Mouse (Mus musculus): Measurements from ENCODE around the gene Tusc1. TPM values are rescaled to one million over a fixed set of nuclear protein-coding genes. Genes with fewer than 3 reads are reported as not detected.

Tusc1 gene
- 16.4 and 17.1 TPM in 2 replicates for polyA plus RNA-seq (2014; fragmentation: Nextera tagmentation; extraction: Ambion mirVana)

GRCm38 (mm10) chr4:93335118-93336003 is at the start of gene Tusc1:
Gene Tusc1, minus strand, starts transcription at chr4:93335511.
- WGBS: under 1% methylated on average over 79 of the region's 97 CpGs
- Histone ChIP-seq H3K27me3 (ENCODE audit: control insufficient read depth, insufficient read depth, low read length) (no peaks in the 10 kb centered on the region), H3K4me1 (ENCODE audit: control insufficient read depth, insufficient read depth, low read length) (no peaks in the 10 kb centered on the region), H3K27ac (ENCODE audit: low read depth, low read length) (peak within 1 kb of the TSS; percentile 97), H3K9me3 (ENCODE audit: control insufficient read depth, low read length) (no peaks in the 10 kb centered on the region), H3K9ac (replicated peaks; ENCODE audit: low read depth, low read length) (peak within 1 kb of the TSS; percentile 94), H3K4me2 (ENCODE audit: low read depth, low read length) (peak within 1 kb of the TSS; percentile 82), H3K4me3 (ENCODE audit: low read depth, low read length) (peak within 1 kb of the TSS; percentile 82), H3K36me3 (ENCODE audit: control insufficient read depth, insufficient read depth, low read length) (no peaks in the 10 kb centered on the region)
- ATAC-seq (ENCODE audit: low read depth): peak; percentile 92

- H3K4me2 ChIP-seq (ENCODE audit: low read depth, low read length): no peak overlapping the region
- WGBS: 73% methylated on average over 2 of the region's 2 CpGs
- H3K27ac ChIP-seq (ENCODE audit: low read depth, low read length): no peak overlapping the region
- no peak for ATAC-seq (ENCODE audit: low read depth)
- H3K36me3 ChIP-seq (ENCODE audit: control insufficient read depth, insufficient read depth, low read length): no peaks in the 10 kb centered on the region
- no peaks in the 10 kb centered on the region for H3K4me1 ChIP-seq (ENCODE audit: control insufficient read depth, insufficient read depth, low read length)
- H3K9me3 ChIP-seq (ENCODE audit: control insufficient read depth, low read length): no peaks in the 10 kb centered on the region
- no peak overlapping the region for H3K4me3 ChIP-seq (ENCODE audit: low read depth, low read length)
- no peaks in the 10 kb centered on the region for H3K27me3 ChIP-seq (ENCODE audit: control insufficient read depth, insufficient read depth, low read length)
- no peak overlapping the region for H3K9ac ChIP-seq (replicated peaks; ENCODE audit: low read depth, low read length)
Observed at GRCm38 (mm10) chr4:93352930-93353329, 17.6 kb upstream of the Tusc1 start.

- WGBS: 92% methylated on average over 2 of the region's 2 CpGs
- no peak overlapping the region for H3K9ac ChIP-seq (replicated peaks; ENCODE audit: low read depth, low read length)
- H3K36me3 ChIP-seq (ENCODE audit: control insufficient read depth, insufficient read depth, low read length): no peaks in the 10 kb centered on the region
- no peaks in the 10 kb centered on the region for H3K9me3 ChIP-seq (ENCODE audit: control insufficient read depth, low read length)
- no peaks in the 10 kb centered on the region for H3K4me1 ChIP-seq (ENCODE audit: control insufficient read depth, insufficient read depth, low read length)
- H3K27ac ChIP-seq (ENCODE audit: low read depth, low read length): no peak overlapping the region
- no peak for ATAC-seq (ENCODE audit: low read depth)
- H3K4me2 ChIP-seq (ENCODE audit: low read depth, low read length): no peak overlapping the region
- H3K4me3 ChIP-seq (ENCODE audit: low read depth, low read length): no peak overlapping the region
- H3K27me3 ChIP-seq (ENCODE audit: control insufficient read depth, insufficient read depth, low read length): no peaks in the 10 kb centered on the region
Observed at GRCm38 (mm10) chr4:93344357-93344756, 9.0 kb upstream of the Tusc1 start.

- no peak for ATAC-seq (ENCODE audit: low read depth)
- Histone ChIP-seq H3K27me3 (ENCODE audit: control insufficient read depth, insufficient read depth, low read length) (no peaks in the 10 kb centered on the region), H3K4me1 (ENCODE audit: control insufficient read depth, insufficient read depth, low read length) (no peaks in the 10 kb centered on the region), H3K27ac (ENCODE audit: low read depth, low read length) (no peak overlapping the region), H3K4me3 (ENCODE audit: low read depth, low read length) (no peak overlapping the region), H3K36me3 (ENCODE audit: control insufficient read depth, insufficient read depth, low read length) (no peaks in the 10 kb centered on the region), H3K4me2 (ENCODE audit: low read depth, low read length) (no peak overlapping the region), H3K9ac (replicated peaks; ENCODE audit: low read depth, low read length) (no peak overlapping the region), H3K9me3 (ENCODE audit: control insufficient read depth, low read length) (no peaks in the 10 kb centered on the region)
Observed at GRCm38 (mm10) chr4:93341568-93341967, 6.3 kb upstream of the Tusc1 start.

GRCm38 (mm10) chr4:93337977-93338376 is 2.7 kb upstream of the Tusc1 start:
- Histone ChIP-seq H3K4me1 (ENCODE audit: control insufficient read depth, insufficient read depth, low read length) (no peaks in the 10 kb centered on the region), H3K36me3 (ENCODE audit: control insufficient read depth, insufficient read depth, low read length) (no peaks in the 10 kb centered on the region), H3K4me2 (ENCODE audit: low read depth, low read length) (no peak overlapping the region), H3K4me3 (ENCODE audit: low read depth, low read length) (no peak overlapping the region), H3K9me3 (ENCODE audit: control insufficient read depth, low read length) (no peaks in the 10 kb centered on the region), H3K27ac (ENCODE audit: low read depth, low read length) (no peak overlapping the region), H3K27me3 (ENCODE audit: control insufficient read depth, insufficient read depth, low read length) (no peaks in the 10 kb centered on the region), H3K9ac (replicated peaks; ENCODE audit: low read depth, low read length) (no peak overlapping the region)
- ATAC-seq (ENCODE audit: low read depth): no peak
- 75% methylated on average over 3 of the region's 3 CpGs for WGBS

GRCm38 (mm10) chr4:93334636-93335117 is 634 bp downstream of the Tusc1 start:
- H3K9ac ChIP-seq (replicated peaks; ENCODE audit: low read depth, low read length): peak overlapping the region; percentile 94
- H3K36me3 ChIP-seq (ENCODE audit: control insufficient read depth, insufficient read depth, low read length): no peaks in the 10 kb centered on the region
- H3K4me2 ChIP-seq (ENCODE audit: low read depth, low read length): peak overlapping the region; percentile 82
- peak; percentile 89 for ATAC-seq (ENCODE audit: low read depth)
- H3K4me3 ChIP-seq (ENCODE audit: low read depth, low read length): peak overlapping the region; percentile 82
- peak overlapping the region; percentile 97 for H3K27ac ChIP-seq (ENCODE audit: low read depth, low read length)
- no peaks in the 10 kb centered on the region for H3K27me3 ChIP-seq (ENCODE audit: control insufficient read depth, insufficient read depth, low read length)
- under 1% methylated on average over 49 of the region's 49 CpGs for WGBS
- no peaks in the 10 kb centered on the region for H3K4me1 ChIP-seq (ENCODE audit: control insufficient read depth, insufficient read depth, low read length)
- no peaks in the 10 kb centered on the region for H3K9me3 ChIP-seq (ENCODE audit: control insufficient read depth, low read length)

- Histone ChIP-seq H3K9ac (replicated peaks; ENCODE audit: low read depth, low read length) (no peak overlapping the region), H3K27me3 (ENCODE audit: control insufficient read depth, insufficient read depth, low read length) (no peaks in the 10 kb centered on the region), H3K27ac (ENCODE audit: low read depth, low read length) (no peak overlapping the region), H3K4me2 (ENCODE audit: low read depth, low read length) (no peak overlapping the region), H3K36me3 (ENCODE audit: control insufficient read depth, insufficient read depth, low read length) (no peaks in the 10 kb centered on the region), H3K9me3 (ENCODE audit: control insufficient read depth, low read length) (no peaks in the 10 kb centered on the region), H3K4me3 (ENCODE audit: low read depth, low read length) (no peak overlapping the region), H3K4me1 (ENCODE audit: control insufficient read depth, insufficient read depth, low read length) (no peaks in the 10 kb centered on the region)
- 97% methylated on average over 3 of the region's 3 CpGs for WGBS
- no peak for ATAC-seq (ENCODE audit: low read depth)
Observed at GRCm38 (mm10) chr4:93307486-93307885, 27.8 kb downstream of the Tusc1 start.

- Histone ChIP-seq H3K36me3 (ENCODE audit: control insufficient read depth, insufficient read depth, low read length) (no peaks in the 10 kb centered on the region), H3K9me3 (ENCODE audit: control insufficient read depth, low read length) (no peaks in the 10 kb centered on the region), H3K4me1 (ENCODE audit: control insufficient read depth, insufficient read depth, low read length) (no peaks in the 10 kb centered on the region), H3K4me2 (ENCODE audit: low read depth, low read length) (no peak overlapping the region), H3K9ac (replicated peaks; ENCODE audit: low read depth, low read length) (no peak overlapping the region), H3K27ac (ENCODE audit: low read depth, low read length) (no peak overlapping the region), H3K27me3 (ENCODE audit: control insufficient read depth, insufficient read depth, low read length) (no peaks in the 10 kb centered on the region), H3K4me3 (ENCODE audit: low read depth, low read length) (no peak overlapping the region)
- 66% methylated on average over 4 of the region's 4 CpGs for WGBS
- ATAC-seq (ENCODE audit: low read depth): peak; percentile 41; the same call in 1 of the 2 replicates
Observed at GRCm38 (mm10) chr4:93286065-93286464, 49.2 kb downstream of the Tusc1 start.
